Mouse (Mus musculus): ENCODE results near the gene Arhgap45.

DNA sequence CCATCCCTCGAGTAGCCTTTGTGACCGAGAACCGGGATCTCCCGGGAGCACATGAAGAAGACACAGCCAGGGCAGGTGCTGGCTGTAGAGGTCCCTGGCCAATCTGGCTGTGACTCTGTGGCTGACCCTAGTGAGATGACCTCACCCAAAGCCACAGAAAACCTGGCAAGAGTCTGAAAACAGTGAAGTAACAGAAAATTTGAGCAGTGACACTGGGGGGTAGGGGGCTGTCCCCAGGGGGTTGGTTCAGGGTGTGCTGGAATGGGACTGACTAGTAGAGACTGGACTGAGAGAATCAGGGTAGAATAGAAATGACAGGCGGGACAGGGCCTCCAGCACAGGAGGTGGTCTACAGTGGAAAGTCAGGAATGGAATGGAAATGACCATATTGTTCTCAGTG is 33.2 kb upstream of the Arhgap45 start:
- no peak for TF ChIP-seq CTCF (IDR thresholded peaks at IDR 0.05)
- TF ChIP-seq EP300 (IDR thresholded peaks at IDR 0.05): no peak

All from lung, postnatal 0 days (tissue).